Mouse (Mus musculus) neural tube, embryonic 14.5 days (tissue): ENCODE results near the gene Kif3a. TPM values are rescaled to one million over a fixed set of nuclear protein-coding genes. Genes with fewer than 3 reads are reported as not detected.

Experiments
- ATAC-seq: fragments of 200-750 bp; cut with Nextera tagmentation; 2 replicates; pipeline ENCODE4 v1.8.0; 2017; ENCODE audit warnings: low read depth, mild to moderate bottlenecking, moderate TSS enrichment, moderate library complexity
- H3K27ac ChIP-seq: fragments of 300-500 bp; sonication (generic); 2 replicates; pipeline ENCODE4 v1.5.1; 2014; ENCODE audit warnings: low read depth, mild to moderate bottlenecking, control low read depth, low read length, moderate library complexity, mixed read lengths
- H3K27me3 ChIP-seq: fragments of 300-500 bp; sonication (generic); 2 replicates; pipeline ENCODE4 v1.6.1; 2014; ENCODE audit warnings: low read length; ENCODE audit not compliant: control insufficient read depth, insufficient read depth
- H3K36me3 ChIP-seq: fragments of 300-500 bp; sonication (generic); 2 replicates; pipeline ENCODE4 v1.6.1; 2014; ENCODE audit warnings: low read length, mixed read lengths; ENCODE audit not compliant: control insufficient read depth, insufficient read depth
- H3K4me1 ChIP-seq: fragments of 300-500 bp; sonication (generic); 2 replicates; pipeline ENCODE4 v1.6.1; 2014; ENCODE audit warnings: low read length; ENCODE audit not compliant: control insufficient read depth, insufficient read depth
- H3K4me2 ChIP-seq: fragments of 300-500 bp; sonication (generic); 2 replicates; pipeline ENCODE4 v1.6.1; 2014; ENCODE audit warnings: mild to moderate bottlenecking, low read depth, low read length, control low read depth
- H3K4me3 ChIP-seq: fragments of 300-500 bp; sonication (generic); 2 replicates; pipeline ENCODE4 v1.5.1; 2014; ENCODE audit warnings: low read depth, low read length, control low read depth, mixed read lengths
- H3K9ac ChIP-seq: fragments of 300-500 bp; sonication (generic); replicated peaks from 2 replicates; pipeline ENCODE4 v1.6.1; 2014; ENCODE audit warnings: low read depth, mild to moderate bottlenecking, control low read depth, low read length, mixed read lengths
- H3K9me3 ChIP-seq: fragments of 300-500 bp; sonication (generic); 2 replicates; pipeline ENCODE4 v1.6.1; 2016; ENCODE audit warnings: low read length; ENCODE audit not compliant: control insufficient read depth
- WGBS: fragments of 180-500 bp; shearing (Covaris S2); extraction: QIAGEN DNeasy Blood & Tissue Kit; methylation state at CpG from one replicate; pipeline ENCODE4 v1.1.7; 2014; 5-methylcytosine and 5-hydroxymethylcytosine counted together
- polyA plus RNA-seq: library from polyadenylated mRNA; unstranded; fragments of >200 nt; fragmentation: Nextera tagmentation; extraction: Ambion mirVana; gene quantifications from 2 replicates; pipeline ENCODE4 v1.2.1, GENCODE M21; 2014

Gene Kif3a
- polyA plus RNA-seq, 1 experiment from 2014 or later = 308 TPM

DNA sequence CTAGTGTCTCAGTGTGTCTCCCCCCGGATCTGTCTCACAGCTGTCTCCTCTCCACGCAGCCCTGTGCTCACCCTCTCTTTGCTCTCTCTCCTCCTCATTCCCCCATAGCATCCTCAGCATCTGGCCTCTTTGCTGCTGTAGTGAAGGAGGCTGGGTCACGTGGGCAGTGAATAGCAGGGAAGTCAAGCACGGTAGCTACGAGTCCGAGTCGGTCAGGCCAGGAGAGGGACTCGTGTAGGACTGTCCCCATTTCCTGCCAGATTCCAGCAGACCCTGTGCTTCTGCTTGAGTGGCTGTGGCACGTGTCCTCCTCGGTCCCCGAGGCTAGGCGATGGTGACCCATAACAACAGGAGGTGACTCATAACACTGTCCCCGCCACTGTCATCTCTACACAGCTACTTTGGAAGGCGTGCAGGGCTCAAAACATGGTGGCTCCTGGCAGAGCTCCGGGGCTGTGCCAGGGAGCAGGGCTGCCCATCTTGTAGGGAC is 28.1 kb upstream of the Kif3a start:
- 68% methylated on average over 15 of the region's 15 CpGs for WGBS
- no peaks in the 10 kb centered on the region for H3K9me3 ChIP-seq
- no peak overlapping the region for H3K27ac ChIP-seq
- H3K36me3 ChIP-seq = peaks cover 46% of the 10 kb centered on the region
- ATAC-seq = no peak
- H3K4me3 ChIP-seq = no peak overlapping the region
- H3K27me3 ChIP-seq = no peaks in the 10 kb centered on the region
- H3K4me2 ChIP-seq = no peak overlapping the region
- H3K4me1 ChIP-seq = no peaks in the 10 kb centered on the region
- H3K9ac ChIP-seq = no peak overlapping the region

DNA sequence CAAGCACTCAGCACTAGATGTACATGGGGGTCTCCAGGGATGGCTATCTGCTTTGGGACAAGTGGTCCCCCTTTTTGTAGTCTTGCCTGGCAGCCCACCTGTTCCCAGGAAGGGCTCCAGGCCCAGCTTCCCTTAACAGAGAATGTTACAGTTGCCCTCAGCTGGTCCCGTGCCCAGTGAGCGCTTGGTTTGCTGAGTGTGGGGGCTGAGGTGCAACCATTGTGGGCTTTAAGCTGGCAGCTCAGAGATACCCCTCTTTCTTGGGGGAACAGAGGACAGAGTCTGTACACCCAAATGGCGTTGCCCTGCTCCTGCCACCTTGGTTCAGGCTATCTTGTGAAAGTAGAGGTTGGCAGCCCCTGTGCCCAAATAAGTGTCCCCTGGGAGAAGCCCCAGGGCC is 26.8 kb upstream of the Kif3a start:
- H3K4me3 ChIP-seq = no peak overlapping the region
- no peak overlapping the region for H3K27ac ChIP-seq
- H3K4me2 ChIP-seq = no peak overlapping the region
- ATAC-seq = no peak
- 88% methylated on average over 3 of the region's 3 CpGs for WGBS
- peaks cover 33% of the 10 kb centered on the region for H3K36me3 ChIP-seq
- no peaks in the 10 kb centered on the region for H3K9me3 ChIP-seq
- no peaks in the 10 kb centered on the region for H3K4me1 ChIP-seq
- H3K27me3 ChIP-seq = no peaks in the 10 kb centered on the region
- no peak overlapping the region for H3K9ac ChIP-seq

DNA sequence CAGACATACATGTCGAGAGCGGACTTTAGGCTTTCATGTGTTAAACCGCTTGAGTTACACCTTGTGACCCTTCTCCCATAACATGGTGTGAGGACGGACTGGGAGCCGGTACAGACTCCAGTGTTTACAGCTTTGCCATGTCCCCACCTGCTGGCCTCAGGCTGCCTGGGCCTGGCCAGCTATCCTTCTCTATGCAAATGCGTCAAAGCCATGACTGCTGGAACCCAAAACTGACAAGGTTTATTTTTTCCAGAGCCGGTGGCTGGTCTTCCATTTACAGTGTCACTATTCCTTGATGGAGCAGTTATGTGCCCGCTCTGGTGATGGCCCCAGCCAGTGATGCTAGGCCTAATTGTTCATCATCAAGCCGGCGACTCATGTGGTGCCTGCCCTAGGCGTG is 26.0 kb upstream of the Kif3a start:
- Histone ChIP-seq H3K27ac (no peak overlapping the region), H3K36me3 (peaks cover 25% of the 10 kb centered on the region), H3K4me2 (no peak overlapping the region), H3K9me3 (no peaks in the 10 kb centered on the region), H3K27me3 (no peaks in the 10 kb centered on the region), H3K4me3 (no peak overlapping the region), H3K9ac (no peak overlapping the region), H3K4me1 (no peaks in the 10 kb centered on the region)
- 81% methylated on average over 11 of the region's 11 CpGs for WGBS
- ATAC-seq = no peak

DNA sequence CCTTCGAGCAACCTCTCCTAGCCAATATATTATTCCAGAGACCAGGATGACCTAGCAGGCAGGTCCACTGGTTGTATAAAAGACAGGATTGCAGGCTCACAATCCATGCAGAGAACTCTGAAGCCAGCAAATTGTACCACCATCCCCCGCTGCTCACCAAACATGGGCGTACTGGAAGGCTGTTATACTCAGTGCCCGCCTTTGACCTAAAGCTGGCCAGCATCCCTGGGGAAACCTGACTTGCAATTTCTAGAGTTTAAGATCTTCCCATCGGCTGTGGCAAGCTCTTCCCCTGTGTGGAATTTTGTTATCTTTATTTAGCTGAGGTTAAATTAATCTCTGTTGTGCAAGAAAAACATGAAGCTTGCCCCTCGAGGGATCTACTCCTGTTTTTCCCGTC is 24.2 kb upstream of the Kif3a start:
- H3K4me1 ChIP-seq = no peaks in the 10 kb centered on the region
- no peak overlapping the region for H3K27ac ChIP-seq
- no peaks in the 10 kb centered on the region for H3K9me3 ChIP-seq
- H3K36me3 ChIP-seq = peaks cover 14% of the 10 kb centered on the region
- no peak for ATAC-seq
- no peak overlapping the region for H3K4me2 ChIP-seq
- H3K9ac ChIP-seq = no peak overlapping the region
- H3K4me3 ChIP-seq = no peak overlapping the region
- 71% methylated on average over 7 of the region's 7 CpGs for WGBS
- H3K27me3 ChIP-seq = no peaks in the 10 kb centered on the region

DNA sequence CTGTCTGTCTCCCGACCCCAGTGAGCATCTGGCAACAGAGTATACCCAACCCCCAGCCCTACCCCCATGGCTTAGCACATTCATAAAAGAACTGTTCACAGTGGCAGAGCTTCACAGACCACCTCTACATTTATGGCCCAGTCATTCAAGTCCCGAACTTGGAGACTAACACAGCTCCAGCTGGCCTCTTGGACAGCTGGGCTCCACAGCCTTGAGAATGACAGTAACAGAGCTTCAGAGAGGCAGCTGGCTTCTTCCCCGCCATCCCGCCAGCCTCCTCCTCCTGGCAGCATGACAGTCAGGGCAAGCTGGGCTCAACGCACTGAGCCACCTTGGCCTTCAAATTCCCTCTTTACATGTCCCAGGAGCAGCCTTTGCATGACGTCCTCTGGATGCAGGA is 20.9 kb upstream of the Kif3a start:
- no peaks in the 10 kb centered on the region for H3K9me3 ChIP-seq
- H3K36me3 ChIP-seq = peaks cover 9% of the 10 kb centered on the region
- 32% methylated on average over 6 of the region's 6 CpGs for WGBS
- ATAC-seq = no peak
- no peak overlapping the region for H3K4me2 ChIP-seq
- H3K27ac ChIP-seq = no peak overlapping the region
- H3K4me1 ChIP-seq = no peaks in the 10 kb centered on the region
- no peaks in the 10 kb centered on the region for H3K27me3 ChIP-seq
- no peak overlapping the region for H3K9ac ChIP-seq
- no peak overlapping the region for H3K4me3 ChIP-seq

DNA sequence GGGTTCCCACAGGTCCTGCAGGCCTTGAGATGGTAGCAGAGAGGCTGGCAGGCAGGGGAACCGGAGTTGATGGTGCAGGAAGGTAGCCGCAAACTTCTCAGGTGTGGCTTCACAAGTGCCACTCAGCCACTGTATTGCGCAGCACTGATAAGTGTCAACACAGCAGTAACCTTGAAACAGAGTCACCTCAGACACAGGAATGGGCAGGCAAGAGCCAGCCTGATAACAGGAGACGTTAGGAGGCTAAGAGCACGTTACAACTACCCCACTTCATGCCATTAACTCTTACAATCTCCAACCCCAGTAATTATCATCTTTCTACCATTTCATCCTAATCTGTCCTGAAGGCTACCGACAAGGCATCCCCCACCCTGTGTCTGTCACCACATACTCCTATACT is 19.6 kb upstream of the Kif3a start:
- H3K4me1 ChIP-seq = no peaks in the 10 kb centered on the region
- no peak for ATAC-seq
- no peak overlapping the region for H3K27ac ChIP-seq
- H3K9ac ChIP-seq = no peak overlapping the region
- 89% methylated on average over 6 of the region's 6 CpGs for WGBS
- H3K36me3 ChIP-seq = no peaks in the 10 kb centered on the region
- H3K4me2 ChIP-seq = no peak overlapping the region
- H3K27me3 ChIP-seq = no peaks in the 10 kb centered on the region
- H3K4me3 ChIP-seq = no peak overlapping the region
- no peaks in the 10 kb centered on the region for H3K9me3 ChIP-seq

DNA sequence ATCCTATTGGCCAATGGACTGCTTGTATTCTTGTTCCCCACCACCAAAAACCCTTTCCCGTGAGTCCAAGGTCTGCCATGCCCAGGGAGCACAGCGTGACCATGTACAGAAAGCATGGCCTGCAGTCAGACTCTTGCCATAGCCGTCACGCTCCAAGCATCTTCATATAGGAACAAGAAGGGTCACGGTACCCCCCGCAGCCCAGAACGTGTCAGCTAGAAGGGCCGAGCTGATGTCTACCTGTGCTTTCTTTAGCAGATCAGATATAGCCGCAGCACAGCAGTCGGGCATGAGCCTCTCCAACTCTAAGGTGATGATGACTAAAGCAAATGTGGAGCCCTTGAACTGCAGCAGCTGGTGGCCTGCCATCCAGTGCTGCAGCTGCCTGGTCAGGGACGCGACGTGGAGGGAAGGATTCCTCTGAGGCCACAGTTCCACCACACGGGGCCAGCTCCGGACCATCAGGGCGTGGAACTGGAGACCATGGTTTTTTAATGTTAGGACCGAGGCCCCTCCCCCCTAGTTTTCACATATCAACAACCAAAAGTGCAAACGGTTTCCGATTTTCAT is 19.1 kb upstream of the Kif3a start:
- Histone ChIP-seq H3K27me3 (no peaks in the 10 kb centered on the region), H3K9ac (no peak overlapping the region), H3K4me1 (no peaks in the 10 kb centered on the region), H3K4me3 (no peak overlapping the region), H3K4me2 (no peak overlapping the region), H3K27ac (no peak overlapping the region), H3K9me3 (no peaks in the 10 kb centered on the region), H3K36me3 (no peaks in the 10 kb centered on the region)
- no peak for ATAC-seq
- 83% methylated on average over 19 of the region's 19 CpGs for WGBS

DNA sequence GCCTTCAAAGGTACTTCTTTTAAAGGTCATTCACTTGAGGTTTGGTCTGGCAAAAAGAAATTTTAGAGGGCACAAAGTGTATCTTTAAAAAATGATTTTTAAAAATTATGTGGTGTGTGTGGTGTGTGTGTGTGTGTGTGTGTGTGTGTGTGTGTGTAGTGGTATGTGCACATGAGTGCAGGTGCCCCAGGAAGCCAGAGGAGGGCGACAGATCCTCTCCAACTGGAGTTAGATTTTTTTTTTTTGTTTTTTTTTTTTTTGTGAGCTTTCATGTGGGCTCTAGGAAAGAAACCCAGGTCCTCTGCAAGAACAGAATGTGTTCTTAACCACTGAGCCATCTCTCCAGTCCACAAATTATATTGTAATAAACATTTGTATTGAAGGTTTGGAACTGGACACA is 16.5 kb upstream of the Kif3a start:
- Histone ChIP-seq H3K4me2 (no peak overlapping the region), H3K27me3 (no peaks in the 10 kb centered on the region), H3K4me1 (no peaks in the 10 kb centered on the region), H3K9me3 (no peaks in the 10 kb centered on the region), H3K4me3 (no peak overlapping the region), H3K36me3 (no peaks in the 10 kb centered on the region), H3K9ac (no peak overlapping the region), H3K27ac (no peak overlapping the region)
- WGBS = 88% methylated on average over 1 of the region's 1 CpGs
- ATAC-seq = no peak

DNA sequence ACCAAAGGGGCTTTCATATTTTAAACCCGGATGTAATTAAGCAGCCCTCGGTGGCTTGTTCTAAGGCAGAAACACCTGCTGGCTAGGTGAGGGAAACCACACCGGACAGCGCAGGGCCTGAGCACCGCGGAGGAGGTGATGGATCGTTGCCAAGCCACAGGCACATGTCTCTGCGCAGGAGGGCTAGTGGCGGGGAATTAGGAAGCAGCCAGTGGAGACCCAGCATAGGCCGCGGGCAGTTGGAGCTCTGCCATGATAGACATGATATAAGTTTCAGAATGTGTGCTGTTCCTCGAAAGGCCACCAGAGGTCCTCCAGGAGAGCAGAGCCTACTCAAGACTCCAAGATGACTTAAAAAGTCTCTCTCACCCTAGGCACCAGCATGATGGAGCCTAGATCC is 15.4 kb upstream of the Kif3a start:
- Histone ChIP-seq H3K9me3 (no peaks in the 10 kb centered on the region), H3K4me1 (no peaks in the 10 kb centered on the region), H3K4me2 (no peak overlapping the region), H3K36me3 (no peaks in the 10 kb centered on the region), H3K27ac (no peak overlapping the region), H3K9ac (no peak overlapping the region), H3K4me3 (no peak overlapping the region), H3K27me3 (no peaks in the 10 kb centered on the region)
- no peak for ATAC-seq
- WGBS = 68% methylated on average over 12 of the region's 12 CpGs
